Mouse (Mus musculus): ENCODE results near the gene Hoxa9. TPM values are rescaled to one million over a fixed set of nuclear protein-coding genes. Genes with fewer than 3 reads are reported as not detected.

The Hoxa9 gene
- polyA plus RNA-seq, 2 experiments: 39.0 to 107 TPM

DNA sequence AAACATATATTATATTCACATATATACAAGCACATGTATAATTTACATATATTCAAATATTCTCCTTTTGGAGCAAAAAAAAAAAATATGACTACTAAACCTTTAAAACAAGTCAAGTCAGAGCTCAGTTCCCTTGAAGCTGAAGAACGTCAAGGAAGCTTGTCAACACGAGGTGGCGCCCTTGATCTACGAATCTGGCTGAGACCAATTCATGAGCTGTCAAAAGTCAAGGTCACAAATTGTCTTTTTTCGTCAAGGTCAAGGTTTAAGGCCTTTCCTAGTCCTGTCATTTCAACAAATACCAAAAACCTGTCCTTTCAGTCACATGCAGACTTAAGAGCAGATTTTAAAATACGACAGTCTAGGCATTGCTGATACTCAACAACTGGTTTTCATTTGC is 26.1 kb upstream of the Hoxa9 start:
- peaks cover 7% of the 10 kb centered on the region; the same call in 1 of the 2 replicates for H3K27me3 ChIP-seq (ENCODE audit: control insufficient read depth, insufficient read depth, low read length)
- no peak for ATAC-seq (ENCODE audit: low FRiP score, low read depth)
- WGBS: under 1% methylated on average over 6 of the region's 6 CpGs
- DNase-seq (ENCODE audit: low spot score): peak; percentile 90
- H3K36me3 ChIP-seq (ENCODE audit: control insufficient read depth, insufficient read depth, low read length): peaks cover 26% of the 10 kb centered on the region; the same call in 1 of the 2 replicates
- H3K4me2 ChIP-seq (replicated peaks; ENCODE audit: low read depth, low read length, severe bottlenecking): peak overlapping the region; percentile 96
- H3K4me1 ChIP-seq (ENCODE audit: control insufficient read depth, insufficient read depth, low read length): 0 out of 2 replicates have a peak, but pooled peaks cover 3% of the 10 kb centered on the region
- no peak for TF ChIP-seq POLR2A (IDR thresholded peaks at IDR 0.05; ENCODE audit: borderline replicate concordance, extremely low read depth, insufficient read depth, insufficient read length)
- H3K4me3 ChIP-seq (replicated peaks; ENCODE audit: low read length): peak overlapping the region; percentile 76
- H3K9ac ChIP-seq (ENCODE audit: low read depth, low read length, severe bottlenecking): peak overlapping the region; percentile 99
- 0 out of 2 replicates have a peak overlapping the region, but pooled peaks have one; percentile 1 for H3K27ac ChIP-seq (replicated peaks; ENCODE audit: low read depth, low read length)
- H3K9me3 ChIP-seq (ENCODE audit: control insufficient read depth, low read length): no peaks in the 10 kb centered on the region

DNA sequence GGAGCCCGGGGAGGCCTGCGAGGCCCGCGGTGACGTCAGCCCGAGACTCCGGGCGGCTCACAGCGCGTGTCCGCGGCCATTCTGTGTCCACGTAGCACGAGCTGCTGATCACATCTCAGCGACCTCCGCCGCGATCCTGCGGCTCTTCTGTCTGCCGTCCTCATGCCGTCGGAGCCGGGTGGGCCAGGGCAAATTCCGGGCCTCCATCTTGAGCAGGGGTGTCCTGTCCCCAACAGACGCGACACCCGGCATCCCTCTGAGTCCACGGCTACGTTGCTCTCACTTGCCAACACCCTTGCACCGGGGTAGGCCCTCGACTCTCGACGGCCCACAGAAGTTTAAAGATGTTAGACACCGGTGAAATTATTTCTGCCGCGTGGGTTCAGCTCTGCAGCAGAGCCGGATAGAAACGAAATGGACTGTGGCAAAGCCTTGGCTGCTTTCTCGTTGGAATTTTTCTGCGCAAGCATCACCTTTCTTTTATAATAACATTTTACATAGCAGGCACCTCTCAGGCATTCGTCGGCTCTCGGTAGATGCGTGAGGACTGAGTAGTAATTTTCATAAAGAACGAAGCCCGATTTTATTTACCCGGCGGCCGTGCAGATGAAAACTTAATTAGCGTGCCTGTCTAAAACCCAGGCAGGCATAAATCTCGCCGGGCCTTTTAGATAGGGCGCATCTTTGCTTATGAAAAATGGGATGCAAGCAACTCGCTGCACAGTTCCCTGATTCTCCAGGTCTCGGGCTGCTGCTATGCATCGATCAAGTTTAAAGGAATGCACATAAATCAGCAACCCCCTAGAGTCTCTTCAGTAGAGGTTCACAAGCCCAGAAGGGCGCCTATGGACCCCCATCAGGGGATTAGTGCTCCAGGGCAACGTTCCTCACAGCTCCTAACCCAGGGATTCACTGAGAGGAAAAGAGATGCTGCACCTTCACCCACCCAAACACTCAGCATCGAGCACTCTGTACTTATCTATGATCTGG is 22.9 kb upstream of the Hoxa9 start:
- Histone ChIP-seq H3K27me3 (ENCODE audit: control insufficient read depth, insufficient read depth, low read length) (peaks cover 4% of the 10 kb centered on the region; the same call in 1 of the 2 replicates), H3K4me3 (replicated peaks; ENCODE audit: low read length) (peak overlapping the region; percentile 76), H3K36me3 (ENCODE audit: control insufficient read depth, insufficient read depth, low read length) (peaks cover 46% of the 10 kb centered on the region), H3K4me2 (replicated peaks; ENCODE audit: low read depth, low read length, severe bottlenecking) (peak overlapping the region; percentile 96), H3K9me3 (ENCODE audit: control insufficient read depth, low read length) (no peaks in the 10 kb centered on the region), H3K27ac (replicated peaks; ENCODE audit: low read depth, low read length) (peak overlapping the region; percentile 96), H3K9ac (ENCODE audit: low read depth, low read length, severe bottlenecking) (peak overlapping the region; percentile 92), H3K4me1 (ENCODE audit: control insufficient read depth, insufficient read depth, low read length) (peaks cover 24% of the 10 kb centered on the region)
- no peak for DNase-seq (ENCODE audit: low spot score)
- ATAC-seq (ENCODE audit: low FRiP score, low read depth): peak; percentile 8; the same call in 1 of the 2 replicates
- 1% methylated on average over 59 of the region's 59 CpGs for WGBS
- 0 out of 2 replicates have a peak, but pooled peaks have one; percentile 11 for TF ChIP-seq POLR2A (IDR thresholded peaks at IDR 0.05; ENCODE audit: borderline replicate concordance, extremely low read depth, insufficient read depth, insufficient read length)

DNA sequence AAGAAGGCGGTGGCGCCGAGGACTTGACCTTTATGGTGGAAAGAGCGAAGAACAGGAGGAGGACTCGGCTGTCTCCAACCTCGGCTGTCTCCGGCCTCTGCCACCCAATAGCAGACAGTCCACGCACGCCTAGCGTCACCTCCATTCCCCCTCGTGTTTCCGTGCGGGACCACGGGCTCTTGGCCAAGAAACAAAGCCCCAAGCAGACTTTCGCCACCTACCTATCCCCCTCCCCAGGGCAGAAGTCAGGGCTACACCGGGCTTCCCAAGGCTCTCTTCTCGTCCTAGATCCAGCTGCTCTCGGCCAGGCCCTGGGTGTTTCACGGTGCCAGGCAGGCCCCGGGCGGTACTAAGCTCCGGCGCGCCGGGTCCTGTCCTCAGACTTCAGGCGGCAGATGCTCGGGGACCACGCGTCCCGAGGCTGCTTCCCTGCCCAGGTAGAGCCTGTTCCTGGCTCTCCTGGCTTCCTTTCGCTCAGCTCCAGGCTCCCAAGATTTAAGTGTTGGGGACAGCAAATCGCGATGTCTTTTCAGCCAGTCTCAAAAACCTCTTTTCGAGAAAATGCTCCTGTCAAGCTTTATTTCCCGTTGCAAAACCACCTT is 22.0 kb upstream of the Hoxa9 start:
- Histone ChIP-seq H3K27ac (replicated peaks; ENCODE audit: low read depth, low read length) (peak overlapping the region; percentile 96), H3K9me3 (ENCODE audit: control insufficient read depth, low read length) (no peaks in the 10 kb centered on the region), H3K4me2 (replicated peaks; ENCODE audit: low read depth, low read length, severe bottlenecking) (peak overlapping the region; percentile 96), H3K27me3 (ENCODE audit: control insufficient read depth, insufficient read depth, low read length) (peaks cover 4% of the 10 kb centered on the region; the same call in 1 of the 2 replicates), H3K9ac (ENCODE audit: low read depth, low read length, severe bottlenecking) (peak overlapping the region; percentile 92), H3K4me3 (replicated peaks; ENCODE audit: low read length) (peak overlapping the region; percentile 76), H3K36me3 (ENCODE audit: control insufficient read depth, insufficient read depth, low read length) (peaks cover 45% of the 10 kb centered on the region), H3K4me1 (ENCODE audit: control insufficient read depth, insufficient read depth, low read length) (peaks cover 24% of the 10 kb centered on the region)
- ATAC-seq (ENCODE audit: low FRiP score, low read depth) (peak; percentile 4; the same call in 1 of the 2 replicates), DNase-seq (ENCODE audit: low spot score) (no peak)
- peak; percentile 12; the same call in 1 of the 2 replicates for TF ChIP-seq POLR2A (IDR thresholded peaks at IDR 0.05; ENCODE audit: borderline replicate concordance, extremely low read depth, insufficient read depth, insufficient read length)
- 1% methylated on average over 35 of the region's 35 CpGs for WGBS

DNA sequence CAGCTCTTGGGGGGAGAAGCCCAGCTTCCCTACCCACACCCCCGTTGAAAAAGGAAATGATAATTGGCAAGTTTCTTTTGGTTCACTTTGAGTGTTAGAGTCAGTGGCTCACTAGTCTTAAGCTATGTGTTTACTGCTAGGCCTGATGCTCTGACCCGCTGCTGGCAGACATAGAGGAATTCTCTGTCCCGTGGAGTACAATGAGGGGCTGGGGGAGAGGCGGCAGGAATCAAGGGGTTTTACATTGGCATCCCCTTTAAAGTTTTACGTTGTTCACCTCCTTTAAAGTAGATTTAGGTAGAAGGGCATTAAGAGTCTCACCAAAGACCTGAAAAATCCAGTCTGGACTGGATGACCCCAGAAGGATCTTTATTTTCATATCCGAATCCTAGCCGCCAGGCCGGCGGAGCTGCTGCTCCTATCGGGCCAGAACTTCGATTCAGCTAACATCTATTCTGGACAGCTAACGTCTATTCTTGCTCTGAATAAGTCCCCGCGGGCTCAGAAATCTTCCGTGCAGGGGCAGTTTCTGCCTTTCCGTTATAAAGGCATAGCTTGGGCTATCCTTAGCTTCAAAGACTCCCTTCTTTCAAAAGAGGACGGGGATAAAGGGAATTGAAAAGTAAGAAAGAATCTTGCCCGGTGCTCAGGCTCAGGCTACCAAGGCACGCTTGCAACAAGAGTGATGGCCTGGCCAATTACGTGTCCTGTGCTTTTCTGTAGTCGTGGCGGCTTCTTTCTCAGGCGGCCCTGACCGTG is 21.3 kb upstream of the Hoxa9 start:
- Histone ChIP-seq H3K9ac (ENCODE audit: low read depth, low read length, severe bottlenecking) (peak overlapping the region; percentile 92), H3K4me3 (replicated peaks; ENCODE audit: low read length) (peak overlapping the region; percentile 76), H3K36me3 (ENCODE audit: control insufficient read depth, insufficient read depth, low read length) (peaks cover 45% of the 10 kb centered on the region), H3K27ac (replicated peaks; ENCODE audit: low read depth, low read length) (peak overlapping the region; percentile 96), H3K27me3 (ENCODE audit: control insufficient read depth, insufficient read depth, low read length) (peaks cover 4% of the 10 kb centered on the region; the same call in 1 of the 2 replicates), H3K9me3 (ENCODE audit: control insufficient read depth, low read length) (no peaks in the 10 kb centered on the region), H3K4me2 (replicated peaks; ENCODE audit: low read depth, low read length, severe bottlenecking) (peak overlapping the region; percentile 96), H3K4me1 (ENCODE audit: control insufficient read depth, insufficient read depth, low read length) (peaks cover 24% of the 10 kb centered on the region)
- DNase-seq (ENCODE audit: low spot score): no peak
- TF ChIP-seq POLR2A (IDR thresholded peaks at IDR 0.05; ENCODE audit: borderline replicate concordance, extremely low read depth, insufficient read depth, insufficient read length): no peak
- ATAC-seq (ENCODE audit: low FRiP score, low read depth): peak; percentile 1; the same call in 1 of the 2 replicates
- WGBS: 6% methylated on average over 24 of the region's 24 CpGs
